Mouse (Mus musculus): ENCODE data around the gene Fnbp1l. TPM values are rescaled to one million over a fixed set of nuclear protein-coding genes. Genes with fewer than 3 reads are reported as not detected.

Gene Fnbp1l
- polyA plus RNA-seq (2017; shearing (Covaris generic)): 0.80 TPM

GRCm38 (mm10) chr3:122618991-122619930 lies at the start of gene Fnbp1l:
TSS of gene Fnbp1l (minus strand) at chr3:122619715.

Other genes with a start within 250 kb of the Fnbp1l start
- 0.67 TPM for gene Pde5a, start 109.2 kb upstream of the Fnbp1l start, polyA plus RNA-seq (2017; shearing (Covaris generic))